Mouse (Mus musculus) C2C12 (cell line): ENCODE results near the gene Ralgds.

Experiments
- CEBPB ChIP-seq: IDR thresholded peaks from one replicate; pipeline ENCODE4 v1.6.1; 2011; ENCODE audit warnings: low read depth, mild to moderate bottlenecking, control low read depth, moderate library complexity
- CTCF ChIP-seq: IDR thresholded peaks from one replicate; pipeline ENCODE4 v1.5.1; 2011; ENCODE audit not compliant: control insufficient read depth, insufficient read depth, insufficient read length

DNA sequence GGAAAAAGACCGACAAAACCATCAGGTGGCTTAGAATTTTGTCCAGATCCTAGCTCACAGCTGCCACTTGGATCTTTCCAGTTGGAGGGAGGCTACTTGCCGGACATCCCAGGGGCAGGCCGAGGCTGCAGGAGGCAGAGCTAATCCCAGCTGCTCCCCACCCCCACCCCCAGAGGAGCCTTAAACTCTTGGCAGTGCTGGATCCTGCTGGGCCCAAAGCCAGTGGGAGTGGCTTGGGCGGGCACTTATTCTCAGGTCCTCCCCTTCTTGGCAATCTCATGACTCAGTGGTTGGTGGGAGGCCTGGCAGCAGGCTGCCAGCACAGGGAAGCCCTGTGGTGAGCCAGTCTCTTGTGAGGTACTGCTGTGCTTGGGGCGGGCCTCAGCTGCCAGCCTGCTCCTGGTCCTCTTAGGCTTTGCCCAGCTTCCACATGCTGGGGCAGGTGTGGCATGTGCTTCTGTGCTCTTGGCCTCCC, 10.8 kb downstream of the Ralgds start:
- TF ChIP-seq CEBPB (no peak), CTCF (no peak)
